Mouse (Mus musculus): ENCODE data around the gene Ttc30a2.

The Ttc30a2 gene

GRCm38 (mm10) chr2:75977752-75978368 is at the start of gene Ttc30a2:
Ttc30a2 (minus strand) TSS chr2:75978170.
- peak; percentile 40 for DNase-seq

DNA sequence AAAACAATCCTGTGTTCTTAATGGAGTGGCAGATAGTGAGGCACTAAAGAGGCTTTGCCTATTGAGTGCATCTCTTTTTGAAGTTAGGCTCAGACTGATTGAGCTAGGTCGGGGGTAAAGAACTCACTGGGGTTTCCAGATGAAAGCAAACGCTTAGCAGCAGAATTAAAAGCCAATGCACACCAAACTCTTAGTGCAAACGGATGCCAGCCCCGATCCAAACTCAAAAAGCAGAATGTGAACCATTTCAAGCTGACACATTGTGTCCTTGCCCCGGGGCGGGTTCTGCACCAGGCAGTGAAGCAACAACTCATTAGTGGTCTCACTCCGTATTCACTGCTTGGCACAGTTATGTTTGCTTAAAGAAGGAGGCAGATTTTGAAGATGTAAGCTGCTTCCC is 38.9 kb upstream of the Ttc30a2 start:
- DNase-seq = no peak

DNA sequence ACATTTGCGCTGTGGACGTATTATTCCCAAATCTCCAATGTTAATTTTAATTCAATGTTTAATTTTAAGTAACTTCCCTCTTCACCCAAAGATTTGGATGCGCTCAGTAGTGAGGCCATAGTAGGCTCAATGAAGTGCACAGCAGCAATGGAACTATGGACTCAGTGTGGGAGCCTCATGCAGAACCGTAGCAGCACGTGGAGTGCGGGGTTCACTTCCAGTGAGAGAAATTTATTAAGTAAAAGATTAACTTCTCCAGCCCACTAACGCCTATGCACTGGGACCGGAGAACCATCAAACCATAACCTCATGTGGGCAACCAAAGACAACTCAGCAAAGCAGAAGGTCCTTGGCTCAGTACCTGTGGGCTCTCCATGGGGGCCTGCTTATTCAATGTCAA is 38.2 kb upstream of the Ttc30a2 start:
- no peak for DNase-seq

DNA sequence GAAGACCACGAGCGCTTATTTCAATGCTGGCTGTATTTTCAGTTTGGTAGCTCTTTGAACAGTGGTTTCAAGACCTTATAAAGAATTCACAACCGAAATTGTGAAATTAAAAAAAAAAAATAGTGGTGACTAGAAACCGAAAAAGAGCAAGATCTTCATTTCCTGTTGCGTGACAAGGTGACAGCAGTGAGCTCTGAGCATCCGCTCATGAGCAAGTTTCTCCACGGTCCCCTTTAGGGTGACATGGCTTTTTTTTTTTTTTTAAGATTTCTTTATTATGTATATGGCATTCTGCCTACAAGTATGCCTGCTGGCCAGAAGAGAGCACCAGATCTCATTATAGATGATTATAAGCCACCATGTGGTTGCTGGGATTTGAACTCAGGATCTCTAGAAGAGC is 37.5 kb upstream of the Ttc30a2 start:
- no peak for DNase-seq

DNA sequence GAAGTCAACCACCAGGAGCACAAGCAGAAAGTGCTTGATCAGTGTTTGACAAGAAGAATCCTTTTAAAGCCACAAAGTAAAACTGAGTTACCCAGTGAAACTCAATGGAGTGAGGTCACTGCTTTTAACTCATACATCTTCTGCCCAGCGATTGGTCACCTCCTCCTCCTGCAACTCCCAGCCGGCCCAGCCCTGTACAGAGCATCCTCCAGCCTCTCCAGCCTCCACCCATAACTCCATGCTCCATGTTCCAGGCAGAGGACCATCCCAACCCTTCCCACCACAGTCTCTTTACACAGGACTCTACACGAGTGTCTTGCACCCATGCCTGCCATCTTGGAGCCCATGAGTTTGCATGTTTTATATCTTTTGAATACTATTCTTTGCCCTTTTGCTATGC is 36.7 kb upstream of the Ttc30a2 start:
- no peak for DNase-seq

DNA sequence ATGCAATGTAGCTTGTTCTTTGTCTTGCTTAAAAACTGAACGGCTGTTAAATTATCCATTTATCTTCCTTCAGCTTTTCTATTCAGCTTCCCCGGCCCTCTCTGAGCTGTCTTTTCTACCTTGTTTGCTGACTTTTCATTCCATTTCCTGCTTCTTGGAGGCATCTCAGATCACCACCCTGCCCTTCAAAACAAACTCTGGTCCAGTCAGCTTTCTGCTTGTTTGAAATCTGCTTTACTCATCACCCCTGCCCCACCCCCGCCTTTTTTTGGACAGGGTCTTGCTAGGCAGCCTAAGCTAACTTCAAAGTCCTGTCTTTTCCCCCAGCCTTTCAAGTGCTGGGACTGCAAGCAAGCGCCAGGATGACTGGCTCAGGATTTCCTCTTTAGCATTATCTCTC is 28.2 kb upstream of the Ttc30a2 start:
- no peak for DNase-seq

GRCm38 (mm10) chr2:76002899-76003298 is 24.9 kb upstream of the Ttc30a2 start:
- no peak for DNase-seq

DNA sequence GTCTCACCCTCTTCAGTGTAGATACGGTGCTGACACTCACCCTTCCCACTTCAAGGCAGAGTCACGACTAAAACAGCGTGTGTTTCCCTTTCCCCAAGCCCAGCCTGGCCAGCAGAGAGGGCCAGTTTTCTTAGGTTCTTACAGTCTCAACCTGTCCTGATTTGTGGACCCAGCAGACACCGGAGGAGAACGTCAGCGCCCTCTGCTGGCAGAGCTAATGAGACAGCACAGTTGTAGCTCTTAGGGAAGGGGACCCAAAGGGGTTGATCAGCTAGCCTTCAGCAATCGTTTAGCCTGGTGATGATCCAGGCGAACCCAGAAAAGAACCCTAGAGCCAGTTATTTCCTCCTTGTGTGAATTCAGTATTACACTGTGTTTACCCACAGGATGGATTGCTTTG is 23.4 kb upstream of the Ttc30a2 start:
- DNase-seq = peak; percentile 44

- DNase-seq = no peak
These were observed 21.7 kb upstream of the Ttc30a2 start for GRCm38 (mm10) chr2:75999636-76000035.

- DNase-seq = peak; percentile 74
These were observed 20.7 kb upstream of the Ttc30a2 start for GRCm38 (mm10) chr2:75998692-75999091.

- no peak for DNase-seq
These were observed 19.8 kb upstream of the Ttc30a2 start for GRCm38 (mm10) chr2:75997726-75998125.

DNA sequence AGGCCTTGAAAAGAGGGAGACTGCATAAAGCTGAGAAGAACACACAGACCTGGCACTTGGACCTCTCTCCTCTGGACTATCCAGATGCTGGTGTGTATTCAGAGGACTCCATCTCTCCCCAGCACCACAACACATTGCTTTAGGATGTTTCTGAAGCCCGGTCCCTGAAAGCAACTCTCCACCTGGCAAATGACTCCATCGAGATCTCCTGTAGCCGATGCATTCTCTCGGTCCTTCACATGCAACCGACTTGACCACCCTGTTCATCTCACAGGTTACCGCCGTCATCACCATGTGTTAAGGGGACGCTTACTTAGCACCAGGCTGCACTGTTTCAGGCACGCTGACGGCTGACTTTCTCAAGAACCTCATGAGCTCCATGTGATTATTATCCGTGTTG is 16.9 kb upstream of the Ttc30a2 start:
- DNase-seq = no peak

DNA sequence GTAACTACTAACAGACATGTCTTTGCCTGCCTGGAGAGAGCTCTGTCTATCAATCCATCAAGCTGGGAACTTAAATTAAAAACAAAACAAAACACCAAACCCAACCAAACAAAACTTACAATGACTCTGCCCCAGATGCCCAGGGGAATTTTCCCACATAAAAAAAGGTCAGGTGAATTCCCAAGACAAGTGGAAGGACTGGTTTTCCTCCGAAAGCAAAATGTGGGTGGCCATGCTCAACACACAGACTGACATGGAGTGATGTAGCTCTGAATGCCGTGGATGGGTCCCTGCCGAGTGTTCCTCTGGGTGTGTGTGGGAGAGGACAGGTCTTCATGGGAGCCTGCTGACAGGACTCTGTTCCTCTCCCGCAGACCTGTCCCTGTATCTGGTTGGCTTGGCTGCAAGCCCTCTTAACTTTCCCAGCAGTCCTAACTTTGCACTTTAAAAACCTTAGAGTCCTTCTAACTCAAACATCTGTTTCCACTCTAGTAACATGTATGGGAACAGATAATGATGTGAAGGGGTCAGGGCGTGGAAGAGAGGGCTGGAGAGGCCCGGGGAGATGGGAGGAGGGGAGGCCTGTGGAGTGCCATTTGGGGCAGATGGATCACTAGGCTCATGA is 13.7 kb upstream of the Ttc30a2 start:
- DNase-seq = no peak

- DNase-seq = peak; percentile 42
These were observed 13.0 kb upstream of the Ttc30a2 start for GRCm38 (mm10) chr2:75990885-75991539.

DNA sequence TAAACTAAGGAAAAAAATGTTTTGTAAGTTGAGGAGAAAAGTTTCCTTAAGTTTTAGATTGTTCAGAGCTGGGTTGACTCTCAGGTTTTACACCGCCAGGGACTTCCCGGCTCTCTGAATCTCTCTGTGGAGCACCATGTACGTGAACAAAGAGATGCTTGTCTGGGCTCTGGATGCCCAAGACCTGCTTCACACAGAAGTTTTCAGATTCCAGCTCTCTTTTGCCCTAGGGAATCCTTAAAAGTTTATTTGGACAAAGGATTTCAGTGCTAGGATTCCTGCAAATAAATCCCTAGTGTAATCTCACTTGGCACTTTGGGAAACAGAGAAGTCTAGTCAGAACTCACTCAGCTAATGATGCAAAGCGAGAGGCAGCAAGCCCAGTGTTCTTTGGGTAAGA is 11.7 kb upstream of the Ttc30a2 start:
- DNase-seq = no peak

DNA sequence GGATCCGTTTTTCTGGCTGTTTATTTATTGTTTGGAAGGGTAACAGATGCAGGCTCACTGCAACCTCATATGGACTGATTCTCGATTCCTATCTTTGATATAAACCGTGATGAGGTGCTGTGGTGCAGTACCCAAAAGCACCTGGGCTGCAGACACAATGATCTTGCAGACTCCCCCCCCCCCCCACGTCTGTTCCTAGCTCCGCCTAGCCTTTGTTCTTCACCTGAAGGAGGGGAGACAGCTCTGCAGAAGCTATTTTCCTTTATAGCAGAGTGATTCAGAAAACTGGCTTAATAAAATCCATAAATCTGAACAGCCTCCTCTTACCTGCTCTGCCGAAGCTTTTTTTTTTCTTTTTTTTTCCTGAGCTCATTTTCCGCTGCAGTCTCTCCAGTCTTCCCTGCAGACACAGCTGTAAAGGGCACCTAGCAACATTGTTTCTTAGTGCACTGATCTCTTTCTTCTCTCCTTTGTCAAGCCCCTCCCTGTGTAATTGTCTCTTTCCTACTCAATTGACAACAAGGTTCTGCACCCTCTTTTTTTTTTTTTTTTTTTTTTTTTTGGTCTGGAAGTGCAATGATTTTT is 10.9 kb upstream of the Ttc30a2 start:
- DNase-seq = no peak

DNA sequence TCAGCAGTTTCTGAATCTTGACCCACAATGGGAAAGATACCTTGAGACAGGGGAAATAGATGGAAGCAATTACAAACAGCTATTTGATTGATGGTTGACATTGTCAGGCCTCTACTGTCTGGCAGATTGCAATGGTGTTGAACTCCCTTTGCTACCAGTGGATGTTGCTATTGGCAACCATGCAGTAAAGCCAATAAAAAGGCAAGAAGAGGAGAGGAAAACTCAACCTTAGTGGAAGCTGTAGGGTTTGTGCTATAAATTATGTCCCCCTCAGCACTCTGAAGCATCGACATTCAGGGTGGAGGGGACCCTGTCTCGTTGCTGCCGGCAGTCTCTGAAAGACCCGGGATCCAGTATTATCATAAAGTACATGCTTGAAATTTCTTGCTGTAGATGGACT is 10.4 kb upstream of the Ttc30a2 start:
- no peak for DNase-seq

- no peak for DNase-seq
These were observed 9.8 kb upstream of the Ttc30a2 start for GRCm38 (mm10) chr2:75987739-75988138.

DNA sequence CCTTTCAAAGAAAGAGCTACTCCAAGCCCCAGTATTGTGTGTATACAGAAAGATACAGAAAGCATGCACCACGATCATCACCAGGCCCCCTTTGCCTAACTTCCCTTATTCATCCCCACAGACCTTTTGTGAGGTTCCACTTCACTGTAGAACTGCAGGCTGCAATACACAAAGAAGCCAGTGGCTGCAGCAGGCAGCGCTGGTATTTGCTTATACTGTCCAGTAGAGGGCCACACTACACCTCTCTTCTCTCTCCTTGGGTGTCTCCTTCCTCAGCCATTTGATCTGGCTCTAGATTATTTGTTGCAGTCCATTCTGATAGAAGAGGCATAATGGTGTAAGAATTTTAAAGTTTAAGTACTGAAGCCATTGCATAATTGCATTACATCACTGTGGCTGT is 7.2 kb upstream of the Ttc30a2 start:
- peak; percentile 80 for DNase-seq

DNA sequence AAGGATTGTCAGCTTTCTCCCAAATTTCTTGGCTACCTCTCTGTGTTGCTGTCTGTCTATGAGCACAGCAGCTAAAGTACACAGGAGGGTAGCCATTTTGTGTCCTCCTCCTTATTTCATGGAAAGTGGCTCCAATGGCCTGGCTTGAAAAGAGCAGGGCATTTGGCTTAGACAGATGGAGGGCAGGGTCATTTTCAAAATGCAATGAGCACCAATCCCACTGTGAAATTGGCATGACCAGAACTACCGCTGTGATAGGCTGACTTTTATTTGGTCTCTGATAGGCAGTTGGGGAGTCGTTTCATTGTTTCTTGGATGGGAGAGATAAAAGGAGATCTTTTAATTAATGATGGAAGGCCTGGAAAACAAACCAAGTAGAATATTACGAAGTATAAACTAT is 5.9 kb upstream of the Ttc30a2 start:
- DNase-seq = no peak

- DNase-seq = no peak
These were observed 5.1 kb upstream of the Ttc30a2 start for GRCm38 (mm10) chr2:75983091-75983490.

DNA sequence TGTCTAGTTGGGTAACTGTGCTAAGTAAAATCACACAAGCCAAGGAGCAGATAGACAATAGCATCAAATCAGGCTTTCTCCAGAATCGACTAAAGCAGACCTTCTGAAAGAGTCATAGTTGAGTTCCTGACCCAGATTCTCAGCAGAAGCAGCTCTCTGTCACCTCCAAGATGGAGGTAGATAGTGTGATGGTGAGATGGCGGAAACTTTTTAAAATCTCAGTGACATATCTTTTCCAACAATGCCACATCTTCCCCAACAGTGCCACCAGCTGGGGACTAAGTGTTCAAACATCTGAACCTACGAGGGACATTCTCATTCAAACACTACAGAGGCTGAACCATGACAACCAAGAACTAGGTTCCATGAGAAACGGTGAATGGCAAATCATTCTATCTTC is 4.7 kb upstream of the Ttc30a2 start:
- DNase-seq = no peak

DNA sequence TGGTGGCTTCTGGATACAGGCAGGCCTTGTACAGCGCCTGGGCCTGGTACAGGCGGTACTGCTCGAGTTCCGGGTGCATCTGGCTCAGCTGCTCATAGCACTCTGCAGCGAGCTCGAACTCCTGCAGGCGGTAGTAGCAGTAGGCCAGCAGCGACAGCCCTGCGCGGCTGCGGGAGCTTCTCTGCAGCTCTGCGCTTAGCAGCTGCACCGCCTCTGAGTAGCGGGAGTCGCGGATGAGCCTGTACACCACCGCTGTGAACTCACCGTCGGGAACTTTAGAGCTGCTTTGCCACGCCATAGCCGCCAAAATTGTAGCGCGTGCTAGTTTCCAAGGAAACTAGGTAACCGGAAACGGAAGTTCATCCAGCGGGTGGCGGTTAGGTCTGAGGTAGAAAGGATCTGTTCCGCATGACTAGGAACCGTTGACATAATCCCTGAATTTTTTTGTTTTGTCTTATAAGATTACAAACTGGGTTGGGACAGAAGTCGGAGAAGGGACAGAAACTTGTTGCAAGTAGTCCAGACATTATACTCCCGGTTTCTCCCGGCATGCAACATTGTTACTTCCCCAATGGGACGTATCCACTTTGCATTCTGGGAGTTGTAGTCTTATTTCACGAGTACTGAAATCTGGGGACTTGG is 3.6 kb upstream of the Ttc30a2 start, which contains the start of gene Ttc30a1:
TSS of gene Ttc30a1 (minus strand) at position 528 of the 642 bp plus-strand sequence.
- DNase-seq = peak; percentile 76

All from layer of hippocampus, adult 9-11 months (tissue).